Mouse (Mus musculus) retina, postnatal 1 day (tissue): ENCODE measurements around the gene Tcerg1l.

ENCODE experiments used
- DNase-seq: peaks from one replicate; pipeline ENCODE4 v3.0.0-alpha.2; 2012

Gene Tcerg1l

GRCm38 (mm10) chr7:138397485-138398181 is at the start of gene Tcerg1l:
Tcerg1l (minus strand) TSS chr7:138397730.
- DNase-seq: peak; percentile 76

DNA sequence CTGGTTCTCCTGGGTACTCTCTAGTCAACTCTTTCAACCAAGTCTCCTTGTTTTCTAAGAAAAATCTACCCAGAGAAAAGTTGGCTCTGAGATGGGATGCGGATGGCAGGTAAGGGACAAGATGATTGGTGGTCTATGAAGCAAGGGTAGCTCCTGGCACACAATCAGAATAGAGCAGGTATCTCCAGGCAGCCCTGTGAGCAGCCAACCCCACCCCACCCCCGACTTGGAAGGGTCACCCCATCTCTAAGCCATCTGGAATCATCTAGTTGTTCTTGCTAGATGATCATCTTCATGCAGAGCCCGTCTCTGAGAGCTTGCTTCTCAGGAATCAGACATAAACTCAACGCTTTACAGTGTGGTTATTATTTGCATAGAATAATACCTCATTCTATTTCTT is 44.6 kb upstream of the Tcerg1l start:
- no peak for DNase-seq

GRCm38 (mm10) chr7:138432541-138432940 is 35.0 kb upstream of the Tcerg1l start:
- DNase-seq: no peak

- DNase-seq: peak; percentile 51
These were observed 33.9 kb upstream of the Tcerg1l start for GRCm38 (mm10) chr7:138431456-138431855.

DNA sequence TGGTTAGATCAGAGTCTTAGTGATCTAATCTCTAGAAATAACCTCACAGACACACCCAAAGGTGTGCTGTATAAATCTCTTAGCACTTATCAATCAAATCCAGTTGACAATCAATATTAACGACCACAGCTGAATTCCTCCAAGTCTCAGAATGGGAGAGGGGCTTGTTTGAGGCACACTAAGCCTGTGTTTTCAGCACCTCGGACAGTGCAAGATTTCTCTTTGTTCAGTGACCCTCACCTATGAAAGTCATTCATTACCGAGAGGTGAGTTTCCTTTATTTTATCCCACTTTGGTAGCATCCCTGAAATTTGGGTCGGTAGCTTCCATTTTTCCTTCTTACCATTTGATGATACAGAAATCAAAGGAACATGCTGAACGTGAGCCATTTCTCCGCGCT is 32.4 kb upstream of the Tcerg1l start:
- no peak for DNase-seq

DNA sequence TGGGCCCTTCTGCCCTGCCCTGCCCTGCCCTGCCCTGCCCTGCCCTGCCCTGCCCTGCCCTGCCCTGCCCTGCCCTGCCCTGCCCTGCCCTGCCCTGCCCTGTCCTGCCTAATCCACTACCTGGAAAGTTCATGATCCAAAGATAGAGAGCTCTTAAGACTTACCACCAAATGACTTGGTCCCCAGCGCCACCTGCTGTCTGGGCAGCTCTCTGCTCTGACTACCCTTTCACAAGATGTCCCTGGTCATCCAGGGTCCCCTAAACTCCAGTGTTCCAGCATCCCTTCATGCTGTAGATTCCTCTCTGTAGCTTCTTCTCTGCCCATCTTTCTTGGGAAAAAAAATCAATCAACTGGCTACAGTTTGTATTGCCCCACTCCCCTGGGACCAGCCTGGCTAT is 31.3 kb upstream of the Tcerg1l start:
- peak; percentile 20 for DNase-seq

DNA sequence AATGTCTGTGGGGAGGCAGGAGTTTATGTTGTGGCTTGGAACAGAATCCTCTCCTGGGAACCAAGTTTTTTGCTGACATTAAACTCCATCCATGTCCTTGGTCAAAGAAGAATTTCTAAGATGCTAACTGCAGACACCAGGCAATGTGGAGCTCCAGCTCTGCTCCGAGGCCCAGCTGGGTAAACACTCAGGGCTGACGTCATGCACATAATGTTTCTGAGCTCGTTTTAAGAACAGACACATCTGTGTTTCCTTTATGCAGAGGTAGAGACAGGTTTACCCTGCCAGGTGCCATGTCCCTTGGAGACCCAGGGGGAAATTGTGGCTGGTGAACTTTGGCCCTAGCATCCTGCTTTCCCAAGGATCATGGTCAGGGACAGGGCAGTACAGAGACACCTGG is 29.9 kb upstream of the Tcerg1l start:
- DNase-seq: no peak

DNA sequence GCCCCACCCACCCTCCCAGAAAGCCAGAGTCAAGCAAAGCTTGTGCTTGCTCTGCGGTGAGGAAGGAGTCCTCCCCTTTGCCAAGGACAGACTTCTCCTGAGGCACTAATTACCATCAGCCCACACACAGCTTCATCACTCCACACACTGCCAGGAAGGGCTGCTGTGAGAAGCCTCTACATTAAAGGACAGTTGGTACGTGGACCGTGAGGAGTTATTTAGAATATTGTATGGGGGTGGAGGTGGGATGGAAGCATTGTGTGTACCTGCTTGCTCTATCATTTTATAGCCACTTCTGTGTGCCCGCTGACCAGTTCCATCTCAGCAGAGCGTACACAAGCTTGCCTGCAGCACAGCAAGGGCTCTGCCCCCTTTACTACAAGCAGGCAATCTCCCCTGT is 16.0 kb upstream of the Tcerg1l start:
- no peak for DNase-seq

- DNase-seq: no peak
These were observed 4.1 kb upstream of the Tcerg1l start for GRCm38 (mm10) chr7:138401641-138402040.

DNA sequence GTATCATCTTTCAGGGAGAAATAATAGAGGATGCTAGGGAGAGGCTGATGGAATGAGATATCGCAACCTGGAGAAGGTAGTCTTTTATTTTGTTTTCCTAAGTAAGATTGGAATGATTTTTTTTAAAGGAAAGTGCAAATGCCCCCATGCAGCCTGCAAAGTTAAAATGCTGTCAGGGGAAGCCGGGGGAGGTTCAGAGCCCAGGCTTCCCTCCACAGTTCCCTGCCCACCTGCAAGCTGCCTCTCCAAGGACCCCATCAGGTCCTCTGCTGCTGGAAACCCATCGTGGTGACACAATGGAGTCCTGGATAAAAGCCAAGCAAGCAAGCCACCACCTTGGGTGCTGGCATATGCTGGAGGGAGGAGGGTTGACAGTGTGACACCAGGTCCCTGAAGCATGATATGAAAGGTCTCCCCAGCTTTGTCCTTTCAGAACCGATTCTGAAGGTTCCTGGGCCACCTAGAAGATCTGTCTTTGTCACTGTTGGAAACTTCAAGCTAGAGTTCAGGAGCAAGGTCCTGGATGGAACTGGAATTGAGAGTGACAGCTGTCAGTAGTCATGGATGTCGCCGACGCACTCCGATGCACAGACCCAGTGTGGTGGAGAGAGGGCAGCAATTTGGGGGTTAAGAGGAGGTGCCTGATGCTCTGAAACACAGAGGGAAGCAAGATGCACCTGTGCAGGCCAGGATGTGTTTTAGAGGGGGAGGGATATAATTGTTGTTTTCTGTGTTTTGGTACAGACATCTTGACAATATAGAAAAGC is 3.2 kb upstream of the Tcerg1l start:
- DNase-seq: no peak

GRCm38 (mm10) chr7:138398182-138398793 is 758 bp upstream of the Tcerg1l start:
- peak; percentile 89 for DNase-seq

DNA sequence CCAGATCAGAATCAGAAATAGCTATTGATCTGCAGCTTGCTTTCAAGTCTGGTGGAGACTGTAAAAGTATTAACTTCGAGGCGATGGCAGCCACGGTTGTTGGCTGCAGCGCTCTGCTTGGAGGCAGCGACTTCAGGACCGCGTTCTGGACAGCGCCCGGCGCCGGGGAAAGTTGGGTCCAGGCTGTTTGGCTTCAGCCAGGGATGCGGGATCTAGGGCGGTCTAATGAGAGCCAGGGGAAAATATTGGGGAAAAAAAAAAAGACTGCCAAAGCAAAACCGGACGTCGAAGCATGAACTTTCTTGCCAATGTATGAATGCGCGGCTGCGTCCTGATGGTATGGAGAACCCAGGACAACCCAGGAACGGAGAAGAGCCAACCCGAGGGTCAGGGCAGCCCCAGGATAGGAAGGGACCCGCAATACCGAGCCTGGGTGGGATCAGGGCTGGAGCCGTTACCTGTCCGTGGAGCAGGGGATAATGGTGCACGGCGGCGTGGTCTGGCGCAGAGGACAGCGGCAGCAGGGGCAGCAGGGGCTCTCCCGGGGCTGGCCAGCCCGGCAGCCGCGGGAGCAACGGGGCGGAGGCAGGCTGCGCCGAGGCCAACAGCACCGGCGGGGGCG is 556 bp downstream of the Tcerg1l start:
- DNase-seq: peak; percentile 65

GRCm38 (mm10) chr7:138396109-138396862 is 1.2 kb downstream of the Tcerg1l start:
- no peak for DNase-seq

GRCm38 (mm10) chr7:138389941-138390340 is 7.6 kb downstream of the Tcerg1l start:
- DNase-seq: no peak

DNA sequence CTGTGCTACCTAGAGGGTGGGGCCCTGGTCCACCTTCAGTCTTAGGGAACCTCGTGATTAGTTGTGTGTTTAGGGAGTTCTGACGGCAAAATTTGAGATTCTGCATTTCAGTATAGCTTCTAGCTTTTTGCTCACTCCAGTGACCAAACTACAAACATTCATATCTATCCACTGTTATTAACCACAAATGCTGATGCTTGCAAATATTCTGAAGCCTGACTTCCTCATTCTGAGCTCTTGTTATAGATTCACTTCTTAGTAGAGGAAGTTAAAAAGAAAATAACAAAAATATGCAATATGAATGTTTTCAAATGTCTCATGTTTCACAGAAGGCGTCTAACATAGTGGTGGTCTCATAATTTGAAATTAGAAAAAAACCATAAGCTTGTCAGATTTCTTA is 8.5 kb downstream of the Tcerg1l start:
- no peak for DNase-seq

GRCm38 (mm10) chr7:138379221-138379620 is 18.3 kb downstream of the Tcerg1l start:
- no peak for DNase-seq

DNA sequence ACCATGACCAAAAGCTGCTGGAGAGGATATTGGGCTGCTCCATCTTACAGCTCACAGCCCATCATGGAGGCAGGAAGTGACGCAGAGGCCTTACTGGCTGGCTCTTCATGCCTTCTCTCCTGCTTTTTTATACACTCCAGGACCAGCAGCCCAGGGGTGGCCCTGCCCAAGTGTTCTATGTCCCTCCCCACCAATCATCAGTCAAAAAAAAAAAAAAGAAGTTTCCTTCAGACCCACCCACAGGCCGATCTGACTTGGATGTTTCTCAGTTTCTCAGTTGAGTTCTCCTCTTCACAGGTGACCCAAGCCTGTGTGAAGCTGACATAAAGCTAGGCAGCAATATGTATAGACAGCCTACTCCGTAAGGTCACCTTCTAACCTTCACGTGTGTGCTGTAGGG is 19.0 kb downstream of the Tcerg1l start:
- DNase-seq: no peak

GRCm38 (mm10) chr7:138375573-138375972 is 22.0 kb downstream of the Tcerg1l start:
- no peak for DNase-seq

GRCm38 (mm10) chr7:138374376-138374775 is 23.2 kb downstream of the Tcerg1l start:
- DNase-seq: no peak

GRCm38 (mm10) chr7:138373530-138373929 is 24.0 kb downstream of the Tcerg1l start:
- no peak for DNase-seq

DNA sequence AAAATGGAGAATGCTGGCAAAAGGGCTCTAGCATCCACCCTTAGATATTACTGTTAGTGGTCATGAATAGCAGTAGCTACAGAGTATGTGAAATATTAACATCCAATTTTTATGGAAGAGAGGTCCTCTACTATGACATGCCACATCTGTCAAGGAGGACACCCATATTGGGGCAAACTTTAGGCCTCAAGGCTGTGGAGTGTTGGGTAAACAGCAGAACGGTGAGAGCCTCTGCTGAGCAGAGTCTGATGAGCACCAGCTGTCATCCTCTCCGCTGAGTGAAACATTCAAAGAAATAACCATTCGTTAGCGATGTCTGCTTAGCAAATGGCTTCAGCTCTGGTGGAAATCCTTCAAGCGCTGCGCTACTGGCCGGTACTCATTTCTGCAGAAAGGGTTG is 30.0 kb downstream of the Tcerg1l start:
- no peak for DNase-seq

DNA sequence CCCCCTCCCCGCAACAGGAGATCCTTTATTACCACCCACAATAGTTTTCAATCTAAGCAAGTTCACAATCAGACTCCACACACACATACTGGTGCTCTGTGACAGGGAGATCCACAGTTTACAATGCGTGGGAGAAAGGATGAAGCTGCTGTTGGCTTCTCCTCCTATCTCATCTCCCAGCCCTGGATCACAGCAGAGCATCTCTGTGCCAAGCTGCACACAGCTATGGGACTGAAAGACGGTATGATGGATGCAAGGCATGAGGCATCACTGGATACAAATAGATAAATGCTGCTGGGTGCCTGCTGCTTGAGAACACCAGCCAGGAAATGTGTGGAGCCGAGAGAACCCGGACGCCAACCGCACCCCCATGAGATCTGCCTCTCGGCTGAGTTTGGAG is 32.0 kb downstream of the Tcerg1l start:
- DNase-seq: no peak

DNA sequence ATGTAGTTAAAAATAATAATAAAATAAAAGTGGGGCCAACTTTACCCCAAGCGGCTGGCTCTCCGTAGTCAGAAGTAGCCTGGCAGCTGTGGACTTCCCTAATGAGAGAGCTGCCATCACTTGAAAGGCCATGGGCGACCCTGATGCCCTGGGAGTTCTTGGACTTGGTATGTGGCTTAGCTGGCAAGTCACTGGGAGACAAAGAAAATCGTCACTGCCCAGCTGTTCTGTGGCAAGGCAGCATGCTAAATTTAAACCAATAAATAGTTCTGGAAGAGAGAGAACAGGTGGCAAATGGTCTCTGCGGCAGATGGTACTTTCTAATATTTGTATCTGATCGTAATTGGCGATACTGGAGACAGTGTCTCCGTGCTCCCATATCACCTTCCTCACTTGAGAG is 40.1 kb downstream of the Tcerg1l start:
- DNase-seq: no peak
